Mouse (Mus musculus) cortical plate, adult 2 months (tissue): ENCODE data around the gene Flnb.

Experiments
- CTCF ChIP-seq: fragments of 200-500 bp; IDR thresholded peaks from 2 replicates; pipeline ENCODE4 v1.5.1; 2011; ENCODE audit warnings: mild to moderate bottlenecking, control low read depth, low read length; ENCODE audit not compliant: insufficient read depth; ENCODE audit errors: extremely low read depth
- POLR2A ChIP-seq: fragments of 200-500 bp; IDR thresholded peaks from 2 replicates; pipeline ENCODE4 v1.6.1; 2011; ENCODE audit warnings: mild to moderate bottlenecking, low read length, control low read depth; ENCODE audit not compliant: insufficient read depth; ENCODE audit errors: extremely low read depth

- TF ChIP-seq CTCF = no peak
- no peak for TF ChIP-seq POLR2A
Observed at GRCm38 (mm10) chr14:7989961-7990360, 172.2 kb downstream of the Flnb start.
